Mouse (Mus musculus) stomach, postnatal 0 days (tissue): ENCODE results near the gene Myo10.

Experiments
- CTCF ChIP-seq: IDR thresholded peaks from 2 replicates; pipeline ENCODE4 v1.5.1; 2016; ENCODE audit warnings: antibody characterized with exemption, low read depth, mild to moderate bottlenecking, moderate library complexity
- EP300 ChIP-seq: optimal IDR thresholded peaks from 2 replicates; pipeline ENCODE3; 2016; ENCODE audit warnings: antibody characterized with exemption

DNA sequence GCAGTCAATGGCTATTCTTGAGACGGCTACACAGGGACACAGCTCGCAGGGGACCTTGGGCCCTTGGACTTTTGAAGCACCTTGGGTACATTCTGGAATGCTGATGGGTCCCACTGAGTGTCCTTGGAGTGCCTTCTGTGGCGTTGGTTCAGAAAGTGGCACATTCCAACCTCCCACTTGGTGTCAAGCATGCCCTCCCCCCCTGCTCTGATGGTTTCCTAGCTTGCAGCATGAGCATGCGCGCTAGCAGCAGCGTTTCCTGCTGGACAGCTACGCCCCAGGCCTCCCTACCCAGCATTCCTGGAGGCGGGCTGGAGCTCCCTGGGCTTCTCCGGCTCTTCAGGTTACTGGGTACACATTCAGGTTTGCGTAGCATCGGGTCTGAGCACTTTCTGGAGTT is 228.2 kb downstream of the Myo10 start:
- no peak for TF ChIP-seq CTCF
- TF ChIP-seq EP300 = no peak
